Mouse (Mus musculus): Measurements from ENCODE around the gene B3gnt3.

GRCm38 (mm10) chr8:71670621-71671548 lies 30.7 kb downstream of the B3gnt3 start:
- TF ChIP-seq POLR2A (IDR thresholded peaks at IDR 0.05; ENCODE audit: extremely low read depth, insufficient read depth, low read length) (no peak), CTCF (IDR thresholded peaks at IDR 0.05; ENCODE audit: extremely low read depth, insufficient read depth, low read length) (no peak)

All from cortical plate, adult 2 months (tissue).